ENCODE assay signal across 26 mouse cellular contexts in the genomic region with DNA sequence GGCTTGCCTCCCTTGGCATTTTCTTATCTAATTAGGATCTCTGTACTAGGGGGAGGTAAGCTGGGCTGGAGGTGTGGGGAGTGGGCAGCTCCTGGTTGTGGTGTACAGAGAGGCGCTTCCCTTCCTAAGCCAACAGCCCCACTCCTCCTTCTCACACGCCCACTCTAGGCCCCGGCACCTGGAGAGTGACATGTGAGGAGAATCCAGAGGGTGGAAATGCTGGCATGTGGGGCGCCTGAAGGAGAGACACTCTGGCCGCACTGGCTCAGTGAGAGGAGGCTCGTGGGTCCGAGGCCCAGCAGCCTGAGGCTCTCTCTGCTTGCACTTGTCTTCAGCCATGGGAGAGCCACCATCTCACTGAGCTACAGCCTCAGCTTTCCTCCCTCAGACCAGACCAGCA. TPM values are rescaled to one million over a fixed set of nuclear protein-coding genes. Genes with fewer than 3 reads are reported as not detected.
DNase-seq lines count a peak whose midpoint lies in the region; ATAC-seq and TF ChIP-seq lines count a peak whose summit lies in the region.
"Had no signal": no experiment of that assay in that cellular context is flagged by ENCODE, and none has a peak within 500 bp of the region (broad histone marks: within the 10 kb centered on the region; RNA-seq: fewer than 3 reads in every experiment).

No protein-coding gene starts in this region.

- H3K27ac ChIP-seq in forebrain, embryonic 10.5 days: peak overlapping the region; percentile 48; the same call in 1 of the 2 replicates
- H3K27ac ChIP-seq in forebrain, postnatal 0 days (ENCODE audit: low read depth, low read length): no peak overlapping the region
- peak overlapping the region; percentile 68 for H3K27ac ChIP-seq in intestine, embryonic 16.5 days (ENCODE audit: low read length)
- no peak overlapping the region for H3K27ac ChIP-seq in intestine, embryonic 15.5 days
- peak overlapping the region; percentile 79 for H3K27ac ChIP-seq in intestine, postnatal 0 days (ENCODE audit: low read depth, low read length)
- H3K27ac ChIP-seq: embryonic facial prominence, embryonic 12.5 days; embryonic facial prominence, embryonic 15.5 days; forebrain, embryonic 12.5 days; forebrain, embryonic 15.5 days; heart, adult 2 months; hindbrain, embryonic 15.5 days had no signal

- peaks cover 4% of the 10 kb centered on the region; the same call in 1 of the 2 replicates for H3K36me3 ChIP-seq in forebrain, embryonic 10.5 days (replicated peaks)
- H3K36me3 ChIP-seq in forebrain, postnatal 0 days (ENCODE audit: insufficient read depth): peaks cover 24% of the 10 kb centered on the region
- H3K36me3 ChIP-seq in intestine, embryonic 16.5 days (ENCODE audit: control insufficient read depth, insufficient read depth, low read length): no peaks in the 10 kb centered on the region
- H3K36me3 ChIP-seq in intestine, embryonic 15.5 days: no peaks in the 10 kb centered on the region
- no peaks in the 10 kb centered on the region for H3K36me3 ChIP-seq in intestine, postnatal 0 days (ENCODE audit: control insufficient read depth, insufficient read depth)
- H3K36me3 ChIP-seq: embryonic facial prominence, embryonic 12.5 days; embryonic facial prominence, embryonic 15.5 days; forebrain, embryonic 15.5 days had no signal

- H3K4me1 ChIP-seq in forebrain, embryonic 10.5 days: peaks cover 23% of the 10 kb centered on the region
- H3K4me1 ChIP-seq in forebrain, postnatal 0 days (ENCODE audit: insufficient read depth): 0 out of 2 replicates have a peak, but pooled peaks cover 5% of the 10 kb centered on the region
- peaks cover 18% of the 10 kb centered on the region; the same call in 1 of the 2 replicates for H3K4me1 ChIP-seq in intestine, embryonic 16.5 days (ENCODE audit: control insufficient read depth, insufficient read depth, low read length)
- peaks cover 6% of the 10 kb centered on the region; the same call in 1 of the 2 replicates for H3K4me1 ChIP-seq in intestine, embryonic 15.5 days (replicated peaks)
- H3K4me1 ChIP-seq in intestine, postnatal 0 days (replicated peaks; ENCODE audit: control insufficient read depth, insufficient read depth, low read length): peaks cover 7% of the 10 kb centered on the region; the same call in 1 of the 2 replicates

- no peak overlapping the region for H3K4me2 ChIP-seq in forebrain, postnatal 0 days (ENCODE audit: low read depth)
- peak overlapping the region; percentile 20; the same call in 1 of the 2 replicates for H3K4me2 ChIP-seq in intestine, embryonic 16.5 days (ENCODE audit: low read depth, low read length)
- no peak overlapping the region for H3K4me2 ChIP-seq in intestine, embryonic 15.5 days (replicated peaks)
- H3K4me2 ChIP-seq in intestine, postnatal 0 days (replicated peaks; ENCODE audit: low read depth): peak overlapping the region; percentile 45
- H3K4me2 ChIP-seq: embryonic facial prominence, embryonic 12.5 days; embryonic facial prominence, embryonic 15.5 days; forebrain, embryonic 12.5 days; forebrain, embryonic 15.5 days; heart, embryonic 11.5 days; hindbrain, embryonic 15.5 days had no signal

- no peak for DNase-seq in forebrain, embryonic 10.5 days (ENCODE audit: extremely low spot score, low spot score)
- no peak for DNase-seq in forebrain, postnatal 0 days
- peak; percentile 59 for DNase-seq in right cerebral cortex, adult 18-20 months
- no peak for DNase-seq in right cerebral cortex, postnatal 10 days (ENCODE audit: low spot score in 2 of 2)
- no peak for DNase-seq in heart, postnatal 4 days
- DNase-seq: adrenal gland, adult 8-10 months; adrenal gland, postnatal 25 days; cerebellum, adult 18-20 months; cerebellum, adult 9-10 months; cerebellum, postnatal 14 days; gastrocnemius, postnatal 10 days; gastrocnemius, postnatal 36 days; heart, adult 2 months had no signal

- no peak overlapping the region for H3K9ac ChIP-seq in forebrain, postnatal 0 days
- peak overlapping the region; percentile 22; the same call in 1 of the 2 replicates for H3K9ac ChIP-seq in intestine, embryonic 16.5 days (ENCODE audit: low read depth, low read length)
- H3K9ac ChIP-seq in intestine, embryonic 15.5 days: no peak overlapping the region
- peak overlapping the region; percentile 17; the same call in 1 of the 2 replicates for H3K9ac ChIP-seq in intestine, postnatal 0 days (ENCODE audit: low read depth, low read length)
- H3K9ac ChIP-seq: embryonic facial prominence, embryonic 12.5 days; embryonic facial prominence, embryonic 15.5 days; forebrain, embryonic 12.5 days; forebrain, embryonic 15.5 days; hindbrain, embryonic 15.5 days had no signal

- no peak for ATAC-seq in forebrain, postnatal 0 days
- no peak for ATAC-seq in intestine, embryonic 16.5 days
- ATAC-seq in intestine, embryonic 15.5 days: no peak
- ATAC-seq in intestine, postnatal 0 days: no peak
- ATAC-seq: activated CD4-positive, CD25-positive, alpha-beta regulatory T cell, adult 4 months; forebrain, embryonic 15.5 days had no signal

- no peaks in the 10 kb centered on the region for H3K9me3 ChIP-seq in forebrain, embryonic 10.5 days
- H3K9me3 ChIP-seq in forebrain, postnatal 0 days (ENCODE audit: low read length): no peaks in the 10 kb centered on the region
- H3K9me3 ChIP-seq in intestine, embryonic 16.5 days (ENCODE audit: control insufficient read depth, low read length): no peaks in the 10 kb centered on the region
- no peaks in the 10 kb centered on the region for H3K9me3 ChIP-seq in intestine, embryonic 15.5 days
- H3K9me3 ChIP-seq in intestine, postnatal 0 days (ENCODE audit: control insufficient read depth): no peaks in the 10 kb centered on the region
- H3K9me3 ChIP-seq: embryonic facial prominence, embryonic 12.5 days; embryonic facial prominence, embryonic 15.5 days; forebrain, embryonic 12.5 days; forebrain, embryonic 15.5 days; hindbrain, embryonic 15.5 days had no signal

- no peak overlapping the region for H3K4me3 ChIP-seq in forebrain, embryonic 10.5 days
- no peak overlapping the region for H3K4me3 ChIP-seq in forebrain, postnatal 0 days (ENCODE audit: low read depth, low read length)
- no peak overlapping the region for H3K4me3 ChIP-seq in intestine, embryonic 16.5 days (ENCODE audit: low read length)
- H3K4me3 ChIP-seq in intestine, embryonic 15.5 days (replicated peaks): no peak overlapping the region
- H3K4me3 ChIP-seq in intestine, postnatal 0 days (ENCODE audit: low read depth, low read length): no peak overlapping the region
- H3K4me3 ChIP-seq: embryonic facial prominence, embryonic 12.5 days; embryonic facial prominence, embryonic 15.5 days; forebrain, embryonic 12.5 days; forebrain, embryonic 15.5 days; heart, adult 2 months; hindbrain, embryonic 15.5 days had no signal

- TF ChIP-seq CTCF in forebrain, postnatal 0 days (IDR thresholded peaks at IDR 0.05; ENCODE audit: low read depth): no peak
- TF ChIP-seq CTCF in intestine, postnatal 0 days (IDR thresholded peaks at IDR 0.05; ENCODE audit: low read depth): no peak

- peaks cover 22% of the 10 kb centered on the region for H3K27me3 ChIP-seq in forebrain, embryonic 10.5 days (ENCODE audit: poor library complexity, severe bottlenecking)
- H3K27me3 ChIP-seq in forebrain, postnatal 0 days (ENCODE audit: insufficient read depth, low read length): no peaks in the 10 kb centered on the region
- H3K27me3 ChIP-seq in intestine, embryonic 16.5 days (replicated peaks; ENCODE audit: control insufficient read depth, insufficient read depth, low read length): no peaks in the 10 kb centered on the region
- H3K27me3 ChIP-seq in intestine, embryonic 15.5 days (replicated peaks): no peaks in the 10 kb centered on the region
- H3K27me3 ChIP-seq in intestine, postnatal 0 days (replicated peaks; ENCODE audit: control insufficient read depth, insufficient read depth, low read length): no peaks in the 10 kb centered on the region
- H3K27me3 ChIP-seq: forebrain, embryonic 15.5 days; hindbrain, embryonic 15.5 days had no signal

- WGBS in forebrain, embryonic 10.5 days: 84% methylated on average over 7 of the region's 7 CpGs
- 88% methylated on average over 7 of the region's 7 CpGs for WGBS in forebrain, postnatal 0 days
- 68% methylated on average over 7 of the region's 7 CpGs for WGBS in intestine, embryonic 16.5 days
- 72% methylated on average over 7 of the region's 7 CpGs for WGBS in intestine, embryonic 15.5 days
- 46% methylated on average over 7 of the region's 7 CpGs for WGBS in intestine, postnatal 0 days

RNA-seq across cellular contexts. Expression of gene 1110017D15Rik, which starts 1.2 kb away (rescaled TPM):
- polyA plus RNA-seq in forebrain, embryonic 10.5 days (2016; fragmentation: Nextera tagmentation; extraction: Ambion mirVana): 3.8 and 6.1 TPM in 2 replicates
- 11.8 and 15.6 TPM in 2 replicates for total RNA-seq in forebrain, postnatal 0 days (2014; rRNA removed)
- 21.1 and 21.7 TPM in 2 replicates for polyA plus RNA-seq in forebrain, postnatal 0 days (2015; fragmentation: Nextera tagmentation; extraction: Ambion mirVana)
- polyA plus RNA-seq in intestine, embryonic 16.5 days (2015; fragmentation: Nextera tagmentation; extraction: Ambion mirVana): 0.21 TPM in 1 of 2 replicates, not detected in the other
- polyA plus RNA-seq in intestine, embryonic 15.5 days (2015; fragmentation: Nextera tagmentation; extraction: Ambion mirVana): 0.28 and 0.55 TPM in 2 replicates
- 0.52 and 2.0 TPM in 2 replicates for polyA plus RNA-seq in intestine, postnatal 0 days (2015; fragmentation: Nextera tagmentation; extraction: Ambion mirVana)
- total RNA-seq in heart, postnatal 4 days (2021): not detected
- total RNA-seq: ES-E14; granulocyte monocyte progenitor cell, adult 5-6 weeks; heart, adult 2 months; heart, postnatal 25 days had no signal
- polyA plus RNA-seq: activated CD4-positive, CD25-positive, alpha-beta regulatory T cell, adult 4 months; heart, embryonic 11.5 days had no signal

RNA-seq across cellular contexts. Expression of gene AI464131, which starts 15.5 kb away (rescaled TPM):
- polyA plus RNA-seq in forebrain, embryonic 10.5 days (2016; fragmentation: Nextera tagmentation; extraction: Ambion mirVana): 6.3 and 7.1 TPM in 2 replicates
- 14.7 and 16.0 TPM in 2 replicates for total RNA-seq in forebrain, postnatal 0 days (2014; rRNA removed)
- 4.7 and 8.2 TPM in 2 replicates for polyA plus RNA-seq in forebrain, postnatal 0 days (2015; fragmentation: Nextera tagmentation; extraction: Ambion mirVana)
- 12.7 and 15.3 TPM in 2 replicates for polyA plus RNA-seq in intestine, embryonic 16.5 days (2015; fragmentation: Nextera tagmentation; extraction: Ambion mirVana)
- polyA plus RNA-seq in intestine, embryonic 15.5 days (2015; fragmentation: Nextera tagmentation; extraction: Ambion mirVana): 8.1 and 9.4 TPM in 2 replicates
- 11.6 and 13.7 TPM in 2 replicates for polyA plus RNA-seq in intestine, postnatal 0 days (2015; fragmentation: Nextera tagmentation; extraction: Ambion mirVana)
- total RNA-seq in heart, postnatal 4 days (2021): 10 to 100 TPM in 1 of 2 experiments, 1 to 10 TPM in 1; 9.2 to 10.7 TPM
- total RNA-seq: granulocyte monocyte progenitor cell, adult 5-6 weeks had no signal
- polyA plus RNA-seq: activated CD4-positive, CD25-positive, alpha-beta regulatory T cell, adult 4 months had no signal

RNA-seq across cellular contexts. Expression of gene Fam219a, which starts 51.0 kb away (rescaled TPM):
- 1.8 and 3.3 TPM in 2 replicates for polyA plus RNA-seq in forebrain, embryonic 10.5 days (2016; fragmentation: Nextera tagmentation; extraction: Ambion mirVana)
- total RNA-seq in forebrain, postnatal 0 days (2014; rRNA removed): 76.6 and 95.8 TPM in 2 replicates
- polyA plus RNA-seq in forebrain, postnatal 0 days (2015; fragmentation: Nextera tagmentation; extraction: Ambion mirVana): 13.8 and 18.6 TPM in 2 replicates
- 2.4 and 2.9 TPM in 2 replicates for polyA plus RNA-seq in intestine, embryonic 16.5 days (2015; fragmentation: Nextera tagmentation; extraction: Ambion mirVana)
- polyA plus RNA-seq in intestine, embryonic 15.5 days (2015; fragmentation: Nextera tagmentation; extraction: Ambion mirVana): 2.3 TPM in 2 replicates
- 3.2 and 4.9 TPM in 2 replicates for polyA plus RNA-seq in intestine, postnatal 0 days (2015; fragmentation: Nextera tagmentation; extraction: Ambion mirVana)
- total RNA-seq in heart, postnatal 4 days (2021): 10 to 100 TPM; 15.3 to 15.5 TPM

RNA-seq across cellular contexts. Expression of gene Dnaic1, which starts 51.2 kb away (rescaled TPM):
- 1.1 and 1.5 TPM in 2 replicates for polyA plus RNA-seq in forebrain, embryonic 10.5 days (2016; fragmentation: Nextera tagmentation; extraction: Ambion mirVana)
- 2.2 and 4.9 TPM in 2 replicates for total RNA-seq in forebrain, postnatal 0 days (2014; rRNA removed)
- polyA plus RNA-seq in forebrain, postnatal 0 days (2015; fragmentation: Nextera tagmentation; extraction: Ambion mirVana): 2.7 and 2.8 TPM in 2 replicates
- polyA plus RNA-seq in intestine, embryonic 16.5 days (2015; fragmentation: Nextera tagmentation; extraction: Ambion mirVana): 3.5 and 4.2 TPM in 2 replicates
- polyA plus RNA-seq in intestine, embryonic 15.5 days (2015; fragmentation: Nextera tagmentation; extraction: Ambion mirVana): 5.6 and 5.8 TPM in 2 replicates
- polyA plus RNA-seq in intestine, postnatal 0 days (2015; fragmentation: Nextera tagmentation; extraction: Ambion mirVana): 2.3 and 3.4 TPM in 2 replicates
- total RNA-seq in heart, postnatal 4 days (2021): 1 to 10 TPM; 1.3 to 1.7 TPM
- total RNA-seq: gastrocnemius, postnatal 36 days; granulocyte monocyte progenitor cell, adult 5-6 weeks had no signal
- polyA plus RNA-seq: activated CD4-positive, CD25-positive, alpha-beta regulatory T cell, adult 4 months had no signal

RNA-seq across cellular contexts. Expression of gene Nudt2, which starts 53.4 kb away (rescaled TPM):
- polyA plus RNA-seq in forebrain, embryonic 10.5 days (2016; fragmentation: Nextera tagmentation; extraction: Ambion mirVana): 65.4 and 67.8 TPM in 2 replicates
- total RNA-seq in forebrain, postnatal 0 days (2014; rRNA removed): 56.0 and 80.3 TPM in 2 replicates
- 95.5 and 101 TPM in 2 replicates for polyA plus RNA-seq in forebrain, postnatal 0 days (2015; fragmentation: Nextera tagmentation; extraction: Ambion mirVana)
- 62.5 and 70.3 TPM in 2 replicates for polyA plus RNA-seq in intestine, embryonic 16.5 days (2015; fragmentation: Nextera tagmentation; extraction: Ambion mirVana)
- polyA plus RNA-seq in intestine, embryonic 15.5 days (2015; fragmentation: Nextera tagmentation; extraction: Ambion mirVana): 61.4 and 62.3 TPM in 2 replicates
- polyA plus RNA-seq in intestine, postnatal 0 days (2015; fragmentation: Nextera tagmentation; extraction: Ambion mirVana): 34.9 and 35.7 TPM in 2 replicates
- total RNA-seq in heart, postnatal 4 days (2021): 10 to 100 TPM; 26.9 to 27.0 TPM

Comparison
In these comparisons a context has a peak if more than half of its experiments do, and no peak if none do; other contexts are left out.
1. H3K27ac ChIP-seq: peak in forebrain, embryonic 10.5 days (single experiment), intestine, embryonic 16.5 days (single experiment) and intestine, postnatal 0 days (single experiment); none in forebrain, postnatal 0 days (single experiment) and intestine, embryonic 15.5 days (single experiment).
2. H3K4me2 ChIP-seq: peak in intestine, embryonic 16.5 days (single experiment) and intestine, postnatal 0 days (single experiment); none in forebrain, postnatal 0 days (single experiment) and intestine, embryonic 15.5 days (single experiment).
3. H3K9ac ChIP-seq: peak in intestine, embryonic 16.5 days (single experiment) and intestine, postnatal 0 days (single experiment); none in forebrain, postnatal 0 days (single experiment) and intestine, embryonic 15.5 days (single experiment).